Mouse (Mus musculus) MEL (cell line): ENCODE measurements at regions not wholly inside any gene's neighbourhood (a gene's known extent, or its start where the extent isn't known, plus 50 kb on each side); places are given as distances from the start of the nearest gene placed in this dataset.
"Not testable (repeated sequence)": the region's sequence is repeated elsewhere in the genome, so short reads cannot be mapped to it uniquely, and the experiment has no call there.

Experiments used
- DNase-seq: peaks from one replicate; pipeline ENCODE4 v3.0.0; 2011; ENCODE audit warnings: low read depth, low spot score
- H3K27ac ChIP-seq: 2 replicates; pipeline ENCODE4 v1.5.1; 2012; ENCODE audit warnings: low read depth, mild to moderate bottlenecking, control low read depth, low read length, moderate library complexity; ENCODE audit not compliant: control insufficient read depth
- H3K27me3 ChIP-seq, 2 experiments: fragments of 150-350 bp in 1 of 2; sonication (generic) in 1 of 2; 2 replicates each; pipeline ENCODE4 v1.6.1; 2012; ENCODE audit warnings: low read length in 2 of 2, mild to moderate bottlenecking in 2 of 2, improper control_type of control experiment in 1 of 2, moderate library complexity in 1 of 2; ENCODE audit not compliant: insufficient read depth in 2 of 2, control insufficient read depth in 1 of 2
- H3K36me3 ChIP-seq, 2 experiments: 2 replicates each; pipeline ENCODE4 v1.6.1; 2012 to 2014; ENCODE audit warnings: low read length in 2 of 2, improper control_type of control experiment in 1 of 2, inconsistent platforms in 1 of 2, mild to moderate bottlenecking in 1 of 2; ENCODE audit not compliant: insufficient read depth in 2 of 2, control insufficient read depth in 1 of 2
- H3K4me1 ChIP-seq, 2 experiments: fragments of 150-350 bp in 1 of 2; sonication (generic) in 1 of 2; 2 replicates each; pipeline ENCODE4 v1.6.1; 2012; ENCODE audit warnings: low read length in 2 of 2, improper control_type of control experiment in 1 of 2, mild to moderate bottlenecking in 1 of 2; ENCODE audit not compliant: insufficient read depth in 2 of 2, control insufficient read depth in 1 of 2
- H3K4me3 ChIP-seq, 2 experiments: fragments of 150-350 bp in 1 of 2; sonication (generic) in 1 of 2; 2 replicates each; pipeline ENCODE4 v1.5.1; 2012; ENCODE audit warnings: low read depth in 2 of 2, low read length in 2 of 2, mild to moderate bottlenecking in 2 of 2, moderate library complexity in 2 of 2, control low read depth in 1 of 2, improper control_type of control experiment in 1 of 2; ENCODE audit not compliant: control insufficient read depth in 1 of 2, insufficient read depth in 1 of 2
- H3K79me2 ChIP-seq: 2 replicates; pipeline ENCODE4 v1.6.1; 2012; ENCODE audit warnings: mild to moderate bottlenecking, low read length, moderate library complexity; ENCODE audit not compliant: control insufficient read depth, poor library complexity, insufficient read depth
- H3K9ac ChIP-seq: 2 replicates; pipeline ENCODE4 v1.6.1; 2012; ENCODE audit warnings: low read depth, mild to moderate bottlenecking, control low read depth, low read length, moderate library complexity; ENCODE audit not compliant: control insufficient read depth, poor library complexity, severe bottlenecking
- H3K9me3 ChIP-seq: fragments of 150-350 bp; sonication (generic); replicated peaks from 2 replicates; pipeline ENCODE4 v1.6.1; 2012; ENCODE audit warnings: mild to moderate bottlenecking, low read length, improper control_type of control experiment, moderate library complexity; ENCODE audit not compliant: insufficient read depth
- CHD2 ChIP-seq: IDR thresholded peaks from 2 replicates; pipeline ENCODE4 v1.6.1; 2011; ENCODE audit warnings: low read length, improper control_type of control experiment
- CTCF ChIP-seq, 3 experiments: IDR thresholded peaks in 2 of 3; conservative IDR thresholded peaks in 1 of 3; 2 replicates each; pipeline ENCODE4 v1.5.1; 2011 to 2012; ENCODE audit warnings: low read length in 3 of 3, low read depth in 2 of 3, mild to moderate bottlenecking in 2 of 3, improper control_type of control experiment in 1 of 3, inconsistent platforms in 1 of 3, mixed read lengths in 1 of 3, moderate library complexity in 1 of 3; ENCODE audit not compliant: control insufficient read depth in 1 of 3, insufficient read depth in 1 of 3, poor library complexity in 1 of 3, severe bottlenecking in 1 of 3
- EP300 ChIP-seq, 2 experiments: IDR thresholded peaks; 2 replicates each; pipeline ENCODE4 v1.6.1; 2011; ENCODE audit warnings: improper control_type of control experiment in 2 of 2, low read length in 2 of 2, low read depth in 1 of 2, mild to moderate bottlenecking in 1 of 2
- ETS1 ChIP-seq: IDR thresholded peaks from 2 replicates; pipeline ENCODE4 v1.6.1; 2012; ENCODE audit warnings: low read depth, mild to moderate bottlenecking, inconsistent platforms, low read length, improper control_type of control experiment, moderate library complexity
- MAFK ChIP-seq: IDR thresholded peaks from 2 replicates; pipeline ENCODE4 v1.6.1; 2011; ENCODE audit warnings: low read depth, mild to moderate bottlenecking, low read length, improper control_type of control experiment, borderline replicate concordance
- MAZ ChIP-seq: IDR thresholded peaks from 2 replicates; pipeline ENCODE4 v1.6.1; 2012; ENCODE audit warnings: low read depth, mild to moderate bottlenecking, inconsistent platforms, low read length, improper control_type of control experiment
- MYC ChIP-seq: IDR thresholded peaks from 2 replicates; pipeline ENCODE4 v1.6.1; 2011; ENCODE audit warnings: low read depth, mild to moderate bottlenecking, low read length, improper control_type of control experiment, moderate library complexity
- NELFE ChIP-seq: IDR thresholded peaks from 2 replicates; pipeline ENCODE4 v1.6.1; 2011; ENCODE audit warnings: low read depth, low read length, improper control_type of control experiment
- NRF1 ChIP-seq: IDR thresholded peaks from 2 replicates; pipeline ENCODE4 v1.6.1; 2014; ENCODE audit warnings: low read depth, mild to moderate bottlenecking, inconsistent platforms, low read length, improper control_type of control experiment, moderate library complexity; ENCODE audit not compliant: poor library complexity, insufficient read depth, severe bottlenecking
- RAD21 ChIP-seq: IDR thresholded peaks from 2 replicates; pipeline ENCODE4 v1.6.1; 2011; ENCODE audit warnings: mild to moderate bottlenecking, low read depth, low read length, improper control_type of control experiment
- SIN3A ChIP-seq: IDR thresholded peaks from 2 replicates; pipeline ENCODE4 v1.6.1; 2012; ENCODE audit warnings: low read length, improper control_type of control experiment, inconsistent platforms
- USF1 ChIP-seq: IDR thresholded peaks from 2 replicates; pipeline ENCODE4 v1.6.1; 2014; ENCODE audit warnings: low read depth, mild to moderate bottlenecking, inconsistent platforms, low read length, improper control_type of control experiment, moderate library complexity
- ZC3H11A ChIP-seq: IDR thresholded peaks from 2 replicates; pipeline ENCODE4 v1.6.1; 2012; ENCODE audit warnings: low read depth, mild to moderate bottlenecking, inconsistent platforms, low read length, improper control_type of control experiment
- ZNF384 ChIP-seq: IDR thresholded peaks from 2 replicates; pipeline ENCODE4 v1.6.1; 2012; ENCODE audit warnings: low read depth, mild to moderate bottlenecking, inconsistent platforms, low read length, improper control_type of control experiment

DNA sequence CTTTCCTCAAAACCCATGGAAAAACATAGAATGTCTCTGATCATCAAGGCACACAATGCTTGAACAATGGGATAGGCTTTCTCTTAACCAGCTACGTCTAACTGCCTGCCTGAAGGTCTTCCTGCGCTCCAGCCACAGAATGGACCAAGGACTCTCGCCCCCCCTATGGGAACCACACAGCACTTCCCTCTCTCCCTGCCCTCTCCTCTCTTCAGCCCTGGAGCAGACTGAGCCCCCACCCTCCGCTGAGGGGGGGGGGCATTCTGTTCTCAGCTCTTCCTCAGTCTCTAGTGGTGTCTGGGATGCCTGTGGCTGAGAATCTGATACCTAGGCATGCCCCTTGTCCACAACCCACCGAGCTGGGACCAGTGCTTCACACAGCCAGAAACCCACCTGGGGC, 222.3 kb upstream of the Cntn5 start:
- Histone ChIP-seq H3K9ac (no peak overlapping the region), H3K27ac (no peak overlapping the region), H3K4me1 (no peaks in the 10 kb centered on the region), H3K79me2 (no peaks in the 10 kb centered on the region), H3K4me3 (no peak overlapping the region), H3K36me3 (no peaks in the 10 kb centered on the region), H3K9me3 (no peaks in the 10 kb centered on the region), H3K27me3 (no peaks in the 10 kb centered on the region)
- TF ChIP-seq NRF1 (no peak), MAFK (no peak), MYC (no peak), USF1 (no peak), CHD2 (no peak), ZC3H11A (no peak), CTCF (IDR thresholded peaks at IDR 0.05 in 2 of 3, conservative IDR thresholded peaks at IDR 0.05 in 1 of 3; ENCODE audit: control insufficient read depth in 1 of 3, insufficient read depth in 1 of 3, low read depth in 2 of 3, low read length in 3 of 3, poor library complexity in 1 of 3, severe bottlenecking in 1 of 3) (no peak), SIN3A (no peak), RAD21 (no peak), ZNF384 (no peak)
- DNase-seq, result no peak

GRCm38 (mm10) chr9:11119153-11119552, 214.6 kb upstream of the Cntn5 start:
- Histone ChIP-seq H3K27ac (no peak overlapping the region), H3K9ac (no peak overlapping the region), H3K9me3 (no peaks in the 10 kb centered on the region)
- DNase-seq, result no peak
- TF ChIP-seq NELFE (no peak), EP300 (IDR thresholded peaks at IDR 0.05; ENCODE audit: low read depth in 1 of 2, low read length in 2 of 2) (no peak), ETS1 (no peak), MAZ (no peak)
- TF ChIP-seq, all 39 proteins: peak for 0
- Histone ChIP-seq H3K36me3 (no peaks in the 10 kb centered on the region), H3K4me1 (no peaks in the 10 kb centered on the region), H3K79me2 (no peaks in the 10 kb centered on the region), H3K27me3 (no peaks in the 10 kb centered on the region), H3K4me3 (no peak overlapping the region)

- DNase-seq, H3K4me1 ChIP-seq, H3K9ac ChIP-seq, H3K36me3 ChIP-seq, H3K27ac ChIP-seq, H3K9me3 ChIP-seq, H3K79me2 ChIP-seq, H3K27me3 ChIP-seq, H3K4me3 ChIP-seq: not testable (repeated sequence)
These were observed 203.3 kb upstream of the Cntn5 start for GRCm38 (mm10) chr9:11107828-11108227.

GRCm38 (mm10) chr9:11107212-11107611, 202.6 kb upstream of the Cntn5 start:
- not testable (repeated sequence) for H3K27ac ChIP-seq, H3K36me3 ChIP-seq, H3K9me3 ChIP-seq, H3K4me3 ChIP-seq, H3K9ac ChIP-seq, H3K4me1 ChIP-seq, H3K79me2 ChIP-seq, H3K27me3 ChIP-seq, DNase-seq
